In the genomic region with DNA sequence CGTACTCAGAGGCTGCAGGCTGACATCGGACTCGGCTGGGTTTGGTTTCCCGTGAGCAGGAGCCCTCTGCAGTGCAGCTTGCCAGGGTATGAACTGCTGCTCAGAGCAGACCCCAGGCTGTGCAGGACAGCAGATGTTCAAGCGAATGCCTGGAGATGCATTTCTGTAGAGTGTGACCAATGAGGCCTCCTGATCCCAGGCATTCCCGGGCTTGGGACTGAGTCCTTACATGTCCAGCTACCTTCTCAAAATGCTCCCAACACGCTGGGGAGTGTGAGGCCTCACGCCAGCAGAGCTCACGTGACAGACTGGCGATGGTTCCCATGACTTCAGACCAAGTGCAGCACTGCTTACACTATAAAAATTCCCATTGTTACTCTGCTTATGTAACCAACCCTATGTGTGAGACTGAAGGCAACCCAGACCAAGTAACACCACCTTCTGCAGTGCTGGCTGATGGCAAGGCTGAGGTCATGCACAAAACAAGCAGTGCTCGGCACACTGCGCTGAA, we compare ENCODE assay signal across 8 mouse cellular contexts.
DNase-seq lines count a peak whose midpoint lies in the region; ATAC-seq lines count a peak whose summit lies in the region.

No protein-coding gene starts in this region.

- H3K27ac ChIP-seq in lung, embryonic 15.5 days: peak overlapping the region; percentile 75

- peak; percentile 22 for DNase-seq in cerebellum, adult 9-11 months
- no peak for DNase-seq in cerebellum, postnatal 4 days (ENCODE audit: low spot score in 2 of 2)
- DNase-seq in cerebellum, postnatal 14 days: peak; percentile 39 to 43
- peak; percentile 57 to 66 for DNase-seq in heart, postnatal 10 days
- DNase-seq in urinary bladder, postnatal 4 days (ENCODE audit: low spot score in 2 of 2): no peak
- DNase-seq in right cerebral cortex, postnatal 36 days (ENCODE audit: low spot score in 2 of 2): no peak

- H3K4me2 ChIP-seq in lung, embryonic 15.5 days: no peak overlapping the region

- no peak overlapping the region for H3K9ac ChIP-seq in lung, embryonic 15.5 days

- 38% methylated on average over 12 of the region's 12 CpGs for WGBS in lung, embryonic 15.5 days

- peak; percentile 41; the same call in 1 of the 2 replicates for ATAC-seq in lung, embryonic 15.5 days (ENCODE audit: borderline replicate concordance, extremely low read depth, low FRiP score, low TSS enrichment)
- ATAC-seq in erythroid progenitor cell, adult 5-6 weeks (replicated peaks; ENCODE audit: low FRiP score, poor library complexity, severe bottlenecking): no peak

- H3K36me3 ChIP-seq in lung, embryonic 15.5 days: no peaks in the 10 kb centered on the region

- peaks cover 49% of the 10 kb centered on the region for H3K4me1 ChIP-seq in lung, embryonic 15.5 days

- no peaks in the 10 kb centered on the region for H3K27me3 ChIP-seq in lung, embryonic 15.5 days

- no peak overlapping the region for H3K4me3 ChIP-seq in lung, embryonic 15.5 days

- intact Hi-C loops in heart, postnatal 10 days (cut with DNase I): loop anchor here (2.0 kb wide), 1 partner anchor 111 kb away; a partner anchor contains a TSS

- H3K9me3 ChIP-seq in lung, embryonic 15.5 days: no peaks in the 10 kb centered on the region

Comparison
In these comparisons a context has a peak if more than half of its experiments do, and no peak if none do; other contexts are left out.
1. DNase-seq: peak in cerebellum, adult 9-11 months (single experiment), cerebellum, postnatal 14 days (2 of 2) and heart, postnatal 10 days (2 of 2); none in cerebellum, postnatal 4 days (0 of 2), urinary bladder, postnatal 4 days (0 of 2) and right cerebral cortex, postnatal 36 days (0 of 2).